Mouse (Mus musculus) limb, embryonic 14.5 days (tissue): ENCODE data around the gene Bhlha9. TPM values are rescaled to one million over a fixed set of nuclear protein-coding genes. Genes with fewer than 3 reads are reported as not detected.
"Not testable (repeated sequence)": the region's sequence is repeated elsewhere in the genome, so short reads cannot be mapped to it uniquely, and the experiment has no call there.

Experiments
- ATAC-seq: fragments of 200-750 bp; cut with Nextera tagmentation; 2 replicates; pipeline ENCODE4 v1.8.0; 2017; ENCODE audit warnings: low read depth, moderate number of reproducible peaks, moderate TSS enrichment; ENCODE audit not compliant: low FRiP score
- DNase-seq: peaks from one replicate; pipeline ENCODE4 v3.0.0-alpha.2; 2015; ENCODE audit warnings: low spot score
- H3K27ac ChIP-seq: fragments of 300-500 bp; sonication (generic); replicated peaks from 2 replicates; pipeline ENCODE4 v1.5.1; 2014; ENCODE audit warnings: low read depth, mild to moderate bottlenecking, low read length, moderate library complexity, mixed read lengths
- H3K27me3 ChIP-seq: fragments of 300-500 bp; sonication (generic); 2 replicates; pipeline ENCODE4 v1.6.1; 2014; ENCODE audit warnings: low read length, mixed read lengths; ENCODE audit not compliant: control insufficient read depth, insufficient read depth
- H3K36me3 ChIP-seq: fragments of 300-500 bp; sonication (generic); 2 replicates; pipeline ENCODE4 v1.6.1; 2014; ENCODE audit warnings: mild to moderate bottlenecking, low read length, moderate library complexity, mixed read lengths; ENCODE audit not compliant: control insufficient read depth, insufficient read depth
- H3K4me1 ChIP-seq: fragments of 300-500 bp; sonication (generic); 2 replicates; pipeline ENCODE4 v1.6.1; 2014; ENCODE audit warnings: antibody characterized with exemption, low read length, mixed read lengths; ENCODE audit not compliant: control insufficient read depth, insufficient read depth
- H3K4me2 ChIP-seq: fragments of 300-500 bp; sonication (generic); replicated peaks from 2 replicates; pipeline ENCODE4 v1.6.1; 2014; ENCODE audit warnings: low read depth, mild to moderate bottlenecking, low read length, moderate library complexity; ENCODE audit not compliant: severe bottlenecking
- H3K4me3 ChIP-seq: fragments of 300-500 bp; sonication (generic); replicated peaks from 2 replicates; pipeline ENCODE4 v1.5.1; 2014; ENCODE audit warnings: low read length
- H3K9ac ChIP-seq: fragments of 300-500 bp; sonication (generic); 2 replicates; pipeline ENCODE4 v1.6.1; 2014; ENCODE audit warnings: mild to moderate bottlenecking, low read depth, low read length, moderate library complexity; ENCODE audit not compliant: severe bottlenecking
- H3K9me3 ChIP-seq: fragments of 300-500 bp; sonication (generic); 2 replicates; pipeline ENCODE4 v1.6.1; 2016; ENCODE audit warnings: low read length; ENCODE audit not compliant: control insufficient read depth
- POLR2A ChIP-seq: fragments of 200-500 bp; IDR thresholded peaks from 2 replicates; pipeline ENCODE4 v1.8.0; 2012; ENCODE audit warnings: inconsistent platforms, mild to moderate bottlenecking, moderate library complexity, borderline replicate concordance; ENCODE audit not compliant: insufficient read depth, insufficient read length; ENCODE audit errors: extremely low read depth
- WGBS: fragments of 180-500 bp; shearing (Covaris S2); extraction: QIAGEN DNeasy Blood & Tissue Kit; methylation state at CpG from one replicate; pipeline ENCODE4 v1.1.7; 2014; 5-methylcytosine and 5-hydroxymethylcytosine counted together
- polyA plus RNA-seq, 2 experiments: library from polyadenylated mRNA; depleted of rRNA in 1 of 2; stranded (reverse) in 1 of 2; unstranded in 1 of 2; fragments of >200 nt; fragmentation: Nextera tagmentation in 1 of 2; extraction: Ambion mirVana in 1 of 2; gene quantifications; 2 replicates each; pipeline versions ENCODE4 v1.2.1 to v1.2.3; 2012 to 2014

The Bhlha9 gene
- polyA plus RNA-seq, 2 experiments, result 2.4 to 2.5 TPM

GRCm38 (mm10) chr11:76674704-76675103, 2.4 kb downstream of the Bhlha9 start:
- no peak for TF ChIP-seq POLR2A
- H3K36me3 ChIP-seq, result no peaks in the 10 kb centered on the region

GRCm38 (mm10) chr11:76679508-76679907, 7.2 kb downstream of the Bhlha9 start, which contains the start of gene Trarg1:
Gene Trarg1, plus strand, starts transcription at chr11:76679808.
- H3K9ac ChIP-seq, result 0 out of 2 replicates have a peak within 1 kb of the TSS, but pooled peaks have one; percentile 29
- not testable (repeated sequence) for DNase-seq, H3K4me1 ChIP-seq

More at GRCm38 (mm10) chr11:76674704-76675103, 2.4 kb downstream of the Bhlha9 start:
- no peaks in the 10 kb centered on the region for H3K9me3 ChIP-seq
- H3K4me3 ChIP-seq, result no peak overlapping the region
- H3K27ac ChIP-seq, result no peak overlapping the region
- H3K4me1 ChIP-seq, result peaks cover 6% of the 10 kb centered on the region; the same call in 1 of the 2 replicates
- peaks cover 52% of the 10 kb centered on the region for H3K27me3 ChIP-seq
- no peak overlapping the region for H3K9ac ChIP-seq
- DNase-seq (no peak), ATAC-seq (no peak)
- 33% methylated on average over 4 of the region's 4 CpGs for WGBS
- H3K4me2 ChIP-seq, result no peak overlapping the region

GRCm38 (mm10) chr11:76685604-76686003, 13.3 kb downstream of the Bhlha9 start:
- Histone ChIP-seq H3K9ac (no peak overlapping the region), H3K4me1 (no peaks in the 10 kb centered on the region), H3K4me2 (no peak overlapping the region), H3K27ac (no peak overlapping the region), H3K4me3 (no peak overlapping the region), H3K9me3 (no peaks in the 10 kb centered on the region), H3K27me3 (no peaks in the 10 kb centered on the region), H3K36me3 (no peaks in the 10 kb centered on the region)
- no peak for ATAC-seq
- no peak for TF ChIP-seq POLR2A
- WGBS, result 81% methylated on average over 2 of the region's 2 CpGs
- no peak for DNase-seq

More at GRCm38 (mm10) chr11:76679508-76679907, 7.2 kb downstream of the Bhlha9 start, which contains the start of gene Trarg1:
- not testable (repeated sequence) for H3K27ac ChIP-seq, H3K4me3 ChIP-seq, H3K36me3 ChIP-seq, H3K9me3 ChIP-seq, ATAC-seq, H3K27me3 ChIP-seq, H3K4me2 ChIP-seq
- WGBS, result 40% methylated on average over 7 of the region's 8 CpGs

- Histone ChIP-seq H3K36me3 (no peaks in the 10 kb centered on the region), H3K4me3 (no peak overlapping the region), H3K9me3 (no peaks in the 10 kb centered on the region), H3K27me3 (no peaks in the 10 kb centered on the region), H3K4me1 (no peaks in the 10 kb centered on the region), H3K9ac (no peak overlapping the region), H3K27ac (no peak overlapping the region), H3K4me2 (no peak overlapping the region)
- ATAC-seq (no peak), DNase-seq (no peak)
- no peak for TF ChIP-seq POLR2A
- 76% methylated on average over 3 of the region's 3 CpGs for WGBS
Observed at GRCm38 (mm10) chr11:76692096-76692495, 19.8 kb downstream of the Bhlha9 start.

- Histone ChIP-seq H3K9me3 (no peaks in the 10 kb centered on the region), H3K9ac (no peak overlapping the region), H3K36me3 (no peaks in the 10 kb centered on the region), H3K27me3 (no peaks in the 10 kb centered on the region), H3K27ac (no peak overlapping the region), H3K4me1 (no peaks in the 10 kb centered on the region), H3K4me2 (no peak overlapping the region), H3K4me3 (no peak overlapping the region)
- ATAC-seq (no peak), DNase-seq (no peak)
- WGBS, result 65% methylated on average over 6 of the region's 6 CpGs
- TF ChIP-seq POLR2A, result no peak
Observed at GRCm38 (mm10) chr11:76695810-76696209, 23.5 kb downstream of the Bhlha9 start.

- no peak for TF ChIP-seq POLR2A
- H3K4me3 ChIP-seq, result no peak overlapping the region
- ATAC-seq (no peak), DNase-seq (no peak)
- H3K4me2 ChIP-seq, result no peak overlapping the region
- H3K27me3 ChIP-seq, result no peaks in the 10 kb centered on the region
- no peak overlapping the region for H3K9ac ChIP-seq
- no peaks in the 10 kb centered on the region for H3K4me1 ChIP-seq
- H3K27ac ChIP-seq, result no peak overlapping the region
- H3K36me3 ChIP-seq, result no peaks in the 10 kb centered on the region
- 51% methylated on average over 7 of the region's 9 CpGs for whole genome bisulfite sequencing
- H3K9me3 ChIP-seq, result no peaks in the 10 kb centered on the region
Observed at GRCm38 (mm10) chr11:76699626-76700025, 27.4 kb downstream of the Bhlha9 start.
